Mouse (Mus musculus): ENCODE data around the gene Tnfrsf13b. TPM values are rescaled to one million over a fixed set of nuclear protein-coding genes. Genes with fewer than 3 reads are reported as not detected.

The Tnfrsf13b gene
- polyA plus RNA-seq, 1 experiment from 2014 or later, result 2.2 TPM

DNA sequence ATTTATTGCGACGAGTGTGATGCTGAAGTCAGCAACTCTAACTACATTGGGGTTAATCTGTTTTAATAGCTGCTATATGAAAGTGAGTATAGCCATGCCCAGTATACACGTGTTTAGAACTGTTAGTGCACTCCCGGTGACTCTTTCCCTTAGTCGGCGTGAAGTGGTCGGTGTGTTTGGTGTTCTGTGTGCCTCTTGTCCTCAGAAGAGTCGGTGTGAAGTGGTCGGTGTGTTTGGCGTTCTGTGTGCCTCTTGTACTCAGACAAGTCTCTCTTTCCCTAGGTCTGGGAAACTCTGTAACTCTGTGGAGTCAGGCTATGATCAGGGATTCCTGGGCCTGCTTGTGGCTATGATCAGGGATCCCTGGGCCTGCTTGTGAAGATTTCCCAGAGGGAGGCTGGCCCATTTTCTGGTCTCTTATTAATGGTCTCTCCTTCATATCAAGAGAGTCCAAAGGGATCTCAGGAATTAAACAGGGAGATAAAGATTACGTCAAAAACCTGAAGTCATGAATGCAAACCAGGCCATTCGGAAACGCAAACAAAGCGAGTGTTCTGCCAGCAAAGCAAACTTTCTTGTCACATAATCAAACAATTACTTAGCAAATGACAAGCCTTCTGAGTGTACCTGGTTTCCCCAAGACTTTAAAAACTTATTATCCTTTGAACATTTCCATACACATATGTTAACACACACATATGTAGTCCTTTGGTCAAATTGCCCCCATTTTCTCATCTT, 70.2 kb downstream of the Tnfrsf13b start:
- no peak for ATAC-seq (ENCODE audit: insufficient number of reproducible peaks, low FRiP score, low TSS enrichment, low read depth)
- no peak overlapping the region for H3K27ac ChIP-seq (replicated peaks)
- H3K4me2 ChIP-seq (replicated peaks), result no peak overlapping the region
- no peak overlapping the region for H3K4me3 ChIP-seq (replicated peaks)
- no peak overlapping the region for H3K9ac ChIP-seq
- H3K27me3 ChIP-seq, result peaks cover 11% of the 10 kb centered on the region
- H3K9me3 ChIP-seq (replicated peaks), result no peaks in the 10 kb centered on the region
- 78% methylated on average over 14 of the region's 14 CpGs for WGBS
- 0 out of 2 replicates have a peak, but pooled peaks cover 4% of the 10 kb centered on the region for H3K4me1 ChIP-seq
- H3K36me3 ChIP-seq, result no peaks in the 10 kb centered on the region

DNA sequence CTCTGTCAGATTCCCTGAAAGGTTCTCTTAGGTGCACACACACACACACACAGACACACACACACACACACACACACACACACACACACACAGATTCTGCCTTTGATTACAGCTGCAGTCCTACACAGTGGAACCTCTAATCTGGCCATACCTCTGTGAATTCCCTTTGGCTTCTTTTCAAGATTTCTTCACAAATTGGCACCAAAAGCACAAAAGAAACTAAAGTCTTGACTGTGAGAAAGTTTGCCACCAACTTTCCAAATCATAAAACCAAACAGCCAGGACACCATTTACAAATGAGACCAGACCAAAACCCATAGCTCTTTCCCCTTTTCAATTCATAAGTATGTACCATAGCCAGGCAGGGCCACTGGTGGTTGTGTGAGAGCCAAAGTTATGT, 71.4 kb downstream of the Tnfrsf13b start:
- no peak for ATAC-seq (ENCODE audit: insufficient number of reproducible peaks, low FRiP score, low TSS enrichment, low read depth)
- Histone ChIP-seq H3K4me1 (0 out of 2 replicates have a peak, but pooled peaks cover 4% of the 10 kb centered on the region), H3K36me3 (no peaks in the 10 kb centered on the region), H3K9ac (no peak overlapping the region), H3K4me3 (replicated peaks) (no peak overlapping the region), H3K27ac (replicated peaks) (no peak overlapping the region), H3K9me3 (replicated peaks) (no peaks in the 10 kb centered on the region), H3K4me2 (replicated peaks) (no peak overlapping the region), H3K27me3 (peaks cover 11% of the 10 kb centered on the region)

Other genes with a start within 250 kb of the Tnfrsf13b start
- gene Tmem11, start 247.5 kb upstream of the Tnfrsf13b start, polyA plus RNA-seq (2015; fragmentation: Nextera tagmentation; extraction: Ambion mirVana), result 61.7 and 65.5 TPM in 2 replicates
- 19.9 and 23.0 TPM in 2 replicates for gene Natd1, start 212.0 kb upstream of the Tnfrsf13b start, polyA plus RNA-seq (2015; fragmentation: Nextera tagmentation; extraction: Ambion mirVana)
- gene Map2k3, start 194.7 kb upstream of the Tnfrsf13b start, polyA plus RNA-seq (2015; fragmentation: Nextera tagmentation; extraction: Ambion mirVana), result 102 and 113 TPM in 2 replicates
- 1.7 and 3.0 TPM in 2 replicates for gene Kcnj12, start 104.2 kb upstream of the Tnfrsf13b start, polyA plus RNA-seq (2015; fragmentation: Nextera tagmentation; extraction: Ambion mirVana)
- 131 and 140 TPM in 2 replicates for gene Usp22, start 48.3 kb downstream of the Tnfrsf13b start, polyA plus RNA-seq (2015; fragmentation: Nextera tagmentation; extraction: Ambion mirVana)
- 3.6 and 5.4 TPM in 2 replicates for gene Aldh3a1, start 80.8 kb downstream of the Tnfrsf13b start, polyA plus RNA-seq (2015; fragmentation: Nextera tagmentation; extraction: Ambion mirVana)
- gene Aldh3a2, start 140.7 kb downstream of the Tnfrsf13b start, polyA plus RNA-seq (2015; fragmentation: Nextera tagmentation; extraction: Ambion mirVana), result 30.4 and 32.0 TPM in 2 replicates
- 0.20 and 0.51 TPM in 2 replicates for gene Slc47a2, start 216.1 kb downstream of the Tnfrsf13b start, polyA plus RNA-seq (2015; fragmentation: Nextera tagmentation; extraction: Ambion mirVana)